Mouse (Mus musculus) liver, embryonic 14.5 days (tissue): ENCODE results near the gene Stbd1. TPM values are rescaled to one million over a fixed set of nuclear protein-coding genes. Genes with fewer than 3 reads are reported as not detected.

Experiments
- ATAC-seq: fragments of 200-750 bp; cut with Nextera tagmentation; 2 replicates; pipeline ENCODE4 v1.8.0; 2017; ENCODE audit warnings: moderate number of reproducible peaks, mild to moderate bottlenecking, moderate library complexity; ENCODE audit not compliant: insufficient read depth
- DNase-seq, 3 experiments: peaks; one replicate each; pipeline ENCODE4 v3.0.0-alpha.2; 2012 to 2013; ENCODE audit warnings: low read depth in 3 of 3, low spot score in 3 of 3
- H3K27ac ChIP-seq: fragments of 300-500 bp; sonication (generic); 2 replicates; pipeline ENCODE4 v1.5.1; 2014; ENCODE audit warnings: moderate library complexity, mild to moderate bottlenecking, control low read depth, inconsistent platforms
- H3K27me3 ChIP-seq: fragments of 300-500 bp; sonication (generic); 2 replicates; pipeline ENCODE4 v1.6.1; 2014; ENCODE audit warnings: mild to moderate bottlenecking, low read length, moderate library complexity; ENCODE audit not compliant: control insufficient read depth, insufficient read depth
- H3K36me3 ChIP-seq: fragments of 300-500 bp; sonication (generic); replicated peaks from 2 replicates; pipeline ENCODE4 v1.6.1; 2014; ENCODE audit warnings: low read depth; ENCODE audit not compliant: control insufficient read depth, insufficient read depth
- H3K4me1 ChIP-seq, 2 experiments: fragments of 200-500 bp in 1 of 2; fragments of 300-500 bp in 1 of 2; sonication (generic) in 1 of 2; replicated peaks; 2 replicates each; pipeline ENCODE4 v1.6.1; 2012 to 2014; ENCODE audit warnings: antibody characterized with exemption in 1 of 2, inconsistent platforms in 1 of 2, low read length in 1 of 2; ENCODE audit not compliant: control insufficient read depth in 2 of 2, insufficient read depth in 2 of 2
- H3K4me2 ChIP-seq: fragments of 300-500 bp; sonication (generic); 2 replicates; pipeline ENCODE4 v1.6.1; 2014; ENCODE audit warnings: low read depth, mild to moderate bottlenecking, control low read depth, moderate library complexity
- H3K4me3 ChIP-seq, 2 experiments: fragments of 200-500 bp in 1 of 2; fragments of 300-500 bp in 1 of 2; sonication (generic) in 1 of 2; 2 replicates each; pipeline ENCODE4 v1.5.1; 2012 to 2014; ENCODE audit warnings: low read depth in 2 of 2, low read length in 2 of 2, mild to moderate bottlenecking in 2 of 2, control low read depth in 1 of 2, inconsistent platforms in 1 of 2, moderate library complexity in 1 of 2; ENCODE audit not compliant: insufficient read depth in 1 of 2
- H3K9ac ChIP-seq: fragments of 300-500 bp; sonication (generic); replicated peaks from 2 replicates; pipeline ENCODE4 v1.6.1; 2014; ENCODE audit warnings: mild to moderate bottlenecking, control low read depth, moderate library complexity
- H3K9me3 ChIP-seq: fragments of 300-500 bp; sonication (generic); 2 replicates; pipeline ENCODE4 v1.6.1; 2016; ENCODE audit warnings: low read length, mixed read lengths; ENCODE audit not compliant: control insufficient read depth
- CTCF ChIP-seq: IDR thresholded peaks from 2 replicates; pipeline ENCODE4 v1.5.1; 2016; ENCODE audit warnings: antibody characterized with exemption, low read depth, control low read depth
- EP300 ChIP-seq: IDR thresholded peaks from 2 replicates; pipeline ENCODE4 v1.6.1; 2016; ENCODE audit warnings: antibody characterized with exemption, low read depth
- WGBS: fragments of 180-500 bp; shearing (Covaris S2); extraction: QIAGEN DNeasy Blood & Tissue Kit; methylation state at CpG from one replicate; pipeline ENCODE4 v1.1.7; 2014; ENCODE audit not compliant: insufficient replicate concordance; 5-methylcytosine and 5-hydroxymethylcytosine counted together
- polyA plus RNA-seq, 2 experiments: library from polyadenylated mRNA; depleted of rRNA in 1 of 2; stranded (reverse) in 1 of 2; unstranded in 1 of 2; fragments of >200 nt; fragmentation: Nextera tagmentation in 1 of 2; extraction: Ambion mirVana in 1 of 2; gene quantifications; 2 replicates each; pipeline versions ENCODE4 v1.2.1 to v1.2.3; 2012 to 2014

The Stbd1 gene
- polyA plus RNA-seq (2012; rRNA removed) (2.6 and 3.7 TPM in 2 replicates), polyA plus RNA-seq (2014; fragmentation: Nextera tagmentation; extraction: Ambion mirVana) (9.2 and 10.1 TPM in 2 replicates)

DNA sequence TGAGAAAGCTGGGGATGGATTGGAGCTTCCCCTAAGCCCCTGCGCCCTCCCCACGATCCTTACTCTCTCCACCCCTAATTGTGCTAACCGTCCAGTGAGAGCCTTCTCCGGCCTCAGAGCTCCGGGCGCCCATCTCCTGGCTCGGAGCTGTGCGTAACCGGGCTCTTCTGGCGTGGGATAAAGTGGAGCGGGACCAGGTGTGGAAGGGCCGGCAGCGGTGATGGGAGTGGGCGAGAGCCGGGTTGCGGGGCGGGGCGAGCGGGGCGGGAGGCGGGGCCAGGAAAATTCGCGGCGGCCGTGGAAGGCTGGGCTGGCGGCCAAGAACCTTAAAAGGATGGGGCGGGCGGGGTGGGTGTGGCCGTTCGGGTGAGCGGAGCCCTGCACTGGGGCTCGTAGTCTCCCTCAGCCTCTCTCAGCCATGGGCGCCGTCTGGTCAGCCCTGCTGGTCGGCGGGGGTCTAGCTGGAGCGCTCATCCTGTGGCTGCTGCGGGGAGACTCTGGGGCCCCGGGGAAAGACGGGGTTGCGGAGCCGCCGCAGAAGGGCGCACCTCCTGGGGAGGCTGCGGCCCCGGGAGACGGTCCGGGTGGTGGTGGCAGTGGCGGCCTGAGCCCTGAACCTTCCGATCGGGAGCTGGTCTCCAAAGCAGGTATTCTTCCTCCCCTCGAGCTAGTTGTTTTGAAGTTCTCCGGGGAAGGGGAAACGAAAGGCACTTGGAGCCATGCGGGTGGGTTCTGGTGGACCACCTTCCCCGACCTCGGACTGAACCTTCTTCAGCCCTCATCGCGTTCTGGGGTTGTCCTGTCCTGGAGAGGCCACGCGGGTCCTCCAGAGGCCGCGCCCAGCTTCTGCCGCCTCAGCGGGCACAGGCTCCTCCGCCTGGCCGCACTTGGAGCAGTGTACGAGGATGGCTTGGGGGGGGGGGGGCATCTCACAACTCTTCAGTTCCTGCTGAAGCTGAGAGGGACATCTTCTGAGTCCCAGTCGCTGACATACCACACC, at the start of gene Stbd1:
TSS of gene Stbd1 (plus strand) at position 351 of the 1,000 bp plus-strand sequence.
- no peak within 1 kb of the TSS; the same call in 1 of the 2 replicates for H3K9ac ChIP-seq
- TF ChIP-seq CTCF (no peak), EP300 (no peak)

DNA sequence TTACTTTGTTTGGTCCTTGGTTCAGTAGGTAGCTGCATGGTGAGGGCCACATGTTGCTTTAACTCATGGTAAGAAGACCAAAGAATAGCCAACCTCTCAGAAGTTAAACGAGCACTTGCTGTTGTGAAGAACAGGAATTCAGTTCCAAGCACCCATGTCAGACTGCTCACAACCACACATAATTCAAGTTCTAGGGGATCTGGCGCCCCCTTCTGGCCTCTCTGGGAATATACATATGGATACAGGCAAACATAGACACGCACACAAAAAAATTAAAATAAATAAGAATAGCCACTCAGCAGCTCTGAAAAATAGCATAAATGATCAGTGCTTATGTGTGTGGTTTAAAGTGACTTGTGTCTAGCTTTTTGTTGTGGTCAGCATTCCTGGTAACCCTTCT, 48.9 kb upstream of the Stbd1 start:
- DNase-seq (peak in 1 of 3 experiments; percentile 0), ATAC-seq (no peak)
- Histone ChIP-seq H3K4me1 (no peaks in the 10 kb centered on the region), H3K36me3 (no peaks in the 10 kb centered on the region), H3K4me3 (no peak overlapping the region), H3K27me3 (no peaks in the 10 kb centered on the region), H3K9me3 (no peaks in the 10 kb centered on the region), H3K4me2 (no peak overlapping the region), H3K9ac (no peak overlapping the region), H3K27ac (no peak overlapping the region)
- 53% methylated on average over 3 of the region's 3 CpGs for WGBS
- peak; percentile 54; the same call in 1 of the 2 replicates for TF ChIP-seq CTCF
- no peak for TF ChIP-seq EP300

More for the DNA sequence above, at the start of gene Stbd1:
- H3K27me3 ChIP-seq, result peaks cover 8% of the 10 kb centered on the region
- no peak within 1 kb of the TSS for H3K27ac ChIP-seq
- ATAC-seq (peak; percentile 74), DNase-seq (peak in 1 of 3 experiments; percentile 4)
- no peaks in the 10 kb centered on the region for H3K36me3 ChIP-seq
- under 1% methylated on average over 63 of the region's 69 CpGs for WGBS
- H3K9me3 ChIP-seq, result no peaks in the 10 kb centered on the region
- peak within 1 kb of the TSS; percentile 49 to 50 for H3K4me3 ChIP-seq
- H3K4me2 ChIP-seq, result peak within 1 kb of the TSS; percentile 57
- no peaks in the 10 kb centered on the region; a peak in 2 of 4 replicates for H3K4me1 ChIP-seq

DNA sequence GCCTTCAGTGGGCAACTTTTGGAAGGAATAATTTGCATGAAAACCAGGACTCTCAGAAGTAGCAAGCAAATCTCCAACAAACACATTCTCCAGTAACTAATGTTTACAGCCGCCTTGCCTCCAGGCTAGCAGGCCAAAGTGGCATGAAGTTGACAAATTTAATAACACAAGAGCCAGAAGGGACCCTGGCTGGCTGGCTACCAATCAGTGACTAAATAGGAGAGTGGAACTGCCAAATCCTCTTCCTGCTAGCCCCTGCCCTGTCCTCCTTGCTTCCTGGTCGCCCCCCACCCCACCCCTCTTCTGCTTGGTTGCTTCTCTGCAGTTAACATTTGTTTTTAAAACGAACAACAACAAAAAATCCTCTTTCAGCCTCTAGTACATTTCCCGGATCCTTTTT, 48.4 kb upstream of the Stbd1 start:
- DNase-seq, result no peak
- no peaks in the 10 kb centered on the region for H3K36me3 ChIP-seq
- WGBS, result 57% methylated on average over 4 of the region's 4 CpGs
- no peak for TF ChIP-seq EP300
- no peak for TF ChIP-seq CTCF
- H3K27ac ChIP-seq, result no peak overlapping the region
- ATAC-seq, result no peak
- H3K27me3 ChIP-seq, result no peaks in the 10 kb centered on the region
- H3K4me3 ChIP-seq, result no peak overlapping the region
- no peak overlapping the region for H3K4me2 ChIP-seq
- H3K9me3 ChIP-seq, result no peaks in the 10 kb centered on the region
- H3K4me1 ChIP-seq, result no peaks in the 10 kb centered on the region
- no peak overlapping the region for H3K9ac ChIP-seq

DNA sequence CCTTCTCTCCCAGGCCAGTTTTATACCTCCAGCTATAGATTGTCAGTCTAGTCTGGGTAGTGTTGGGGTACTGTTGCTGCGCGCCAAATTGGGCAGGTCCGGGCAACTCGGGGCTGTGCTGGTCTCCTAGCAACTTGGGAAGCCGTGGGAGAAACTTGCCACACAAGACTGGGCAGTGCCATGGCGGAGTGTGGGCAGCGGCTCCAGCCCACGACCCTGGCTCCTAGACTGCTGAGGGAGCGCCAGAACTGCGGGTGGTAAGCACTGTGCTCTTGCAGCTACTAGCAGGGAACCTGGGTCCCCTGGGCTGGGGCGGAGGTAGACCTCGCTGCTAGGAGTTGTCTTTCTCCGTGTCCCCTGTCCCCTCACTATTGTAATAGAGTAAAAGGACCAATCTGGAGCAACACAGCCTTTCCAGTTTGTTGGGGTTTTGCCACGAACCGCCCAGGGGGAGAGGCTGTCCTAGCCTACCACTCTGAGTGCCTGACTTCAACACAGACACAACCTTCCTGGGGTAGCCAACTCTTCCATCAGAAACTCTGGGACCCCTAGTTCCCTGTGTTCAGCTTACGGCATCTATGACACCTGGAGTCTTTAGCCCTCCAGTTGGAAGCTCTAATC, 47.8 kb upstream of the Stbd1 start, which contains the start of gene Fam47e:
TSS of gene Fam47e (plus strand) at position 179 of the 621 bp plus-strand sequence.
- H3K4me2 ChIP-seq, result no peak within 1 kb of the TSS
- no peak for ATAC-seq
- H3K27ac ChIP-seq, result no peak within 1 kb of the TSS
- H3K4me3 ChIP-seq, result no peak within 1 kb of the TSS
- H3K9me3 ChIP-seq, result no peaks in the 10 kb centered on the region
- no peak for DNase-seq
- H3K36me3 ChIP-seq, result no peaks in the 10 kb centered on the region
- WGBS, result 63% methylated on average over 16 of the region's 16 CpGs
- H3K9ac ChIP-seq, result no peak within 1 kb of the TSS
- H3K4me1 ChIP-seq, result no peaks in the 10 kb centered on the region
- TF ChIP-seq CTCF, result no peak
- TF ChIP-seq EP300, result no peak
- H3K27me3 ChIP-seq, result no peaks in the 10 kb centered on the region

DNA sequence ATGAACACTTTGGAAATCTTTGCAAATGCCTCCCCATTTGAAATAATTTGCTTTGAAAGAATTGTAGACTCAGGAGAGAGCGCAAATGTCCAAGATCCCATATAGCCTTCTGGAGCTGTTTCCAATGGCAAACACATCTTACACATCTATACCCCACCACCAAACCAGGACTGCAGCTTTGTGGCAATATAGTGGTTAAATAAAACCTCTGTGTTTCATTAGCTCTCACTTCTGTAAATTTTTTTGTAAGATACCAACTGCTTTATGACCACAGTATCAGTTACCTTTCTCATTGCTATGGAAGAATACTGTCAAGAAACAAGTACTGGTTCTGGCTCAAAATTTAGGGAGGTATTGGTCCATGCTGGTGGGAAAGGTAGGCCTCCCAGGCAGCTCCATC, 46.9 kb upstream of the Stbd1 start:
- Histone ChIP-seq H3K27me3 (no peaks in the 10 kb centered on the region), H3K9me3 (no peaks in the 10 kb centered on the region), H3K27ac (no peak overlapping the region), H3K4me2 (no peak overlapping the region), H3K9ac (no peak overlapping the region), H3K36me3 (no peaks in the 10 kb centered on the region), H3K4me3 (no peak overlapping the region), H3K4me1 (no peaks in the 10 kb centered on the region)
- WGBS, result 92% methylated on average over 1 of the region's 1 CpGs
- DNase-seq, result no peak
- no peak for TF ChIP-seq EP300
- no peak for TF ChIP-seq CTCF
- no peak for ATAC-seq
